Mouse (Mus musculus): ENCODE data around the gene Afg3l1. TPM values are rescaled to one million over a fixed set of nuclear protein-coding genes. Genes with fewer than 3 reads are reported as not detected.
"Not testable (repeated sequence)": the region's sequence is repeated elsewhere in the genome, so short reads cannot be mapped to it uniquely, and the experiment has no call there.

The Afg3l1 gene
- polyA plus RNA-seq, 1 experiment from 2014 or later = 28.1 TPM

GRCm38 (mm10) chr8:123515540-123515897 is 37.8 kb downstream of the Afg3l1 start:
- DNase-seq (ENCODE audit: low spot score) (no peak), ATAC-seq (ENCODE audit: low FRiP score, low TSS enrichment) (no peak)
- no peaks in the 10 kb centered on the region for H3K36me3 ChIP-seq (ENCODE audit: control insufficient read depth, insufficient read depth, low read length)
- H3K4me1 ChIP-seq (replicated peaks; ENCODE audit: control insufficient read depth, insufficient read depth) = no peaks in the 10 kb centered on the region; the same call in 1 of the 2 replicates
- H3K27me3 ChIP-seq (ENCODE audit: control insufficient read depth, insufficient read depth, low read length) = peaks cover 8% of the 10 kb centered on the region; the same call in 1 of the 2 replicates
- peak overlapping the region; percentile 97 for H3K4me2 ChIP-seq (replicated peaks; ENCODE audit: low read depth)
- TF ChIP-seq EP300 (optimal IDR thresholded peaks at IDR 0.05) = no peak
- TF ChIP-seq CTCF (IDR thresholded peaks at IDR 0.05; ENCODE audit: low read depth) = no peak
- 5% methylated on average over 10 of the region's 11 CpGs for WGBS
- H3K9me3 ChIP-seq (ENCODE audit: control insufficient read depth, low read length) = no peaks in the 10 kb centered on the region
- no peak overlapping the region for H3K27ac ChIP-seq (replicated peaks)
- H3K9ac ChIP-seq (ENCODE audit: low read length) = no peak overlapping the region
- H3K4me3 ChIP-seq (ENCODE audit: low read depth, low read length) = peak overlapping the region; percentile 57

DNA sequence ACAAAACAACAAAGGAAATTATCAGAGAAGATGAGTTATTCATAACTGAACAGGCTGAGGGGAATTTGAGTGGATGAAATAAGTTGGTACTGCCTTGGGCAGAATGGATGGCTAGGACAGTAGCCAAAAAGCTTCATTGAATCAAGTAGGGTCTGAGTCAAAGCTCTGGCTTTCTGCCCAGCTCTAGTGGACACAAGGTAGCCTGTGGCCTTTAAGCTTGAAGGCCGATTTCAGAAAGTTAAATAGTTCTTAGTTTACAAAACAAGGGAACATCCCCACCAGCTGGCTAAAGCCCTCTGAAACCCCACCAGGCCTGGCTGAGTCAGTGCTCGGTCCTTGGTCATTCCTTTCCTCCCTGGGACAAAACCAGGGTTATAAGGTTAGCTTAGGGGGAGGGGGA is 38.9 kb downstream of the Afg3l1 start:
- DNase-seq (ENCODE audit: low spot score) (no peak), ATAC-seq (ENCODE audit: low FRiP score, low TSS enrichment) (no peak)
- no peaks in the 10 kb centered on the region for H3K9me3 ChIP-seq (ENCODE audit: control insufficient read depth, low read length)
- no peaks in the 10 kb centered on the region; the same call in 1 of the 2 replicates for H3K4me1 ChIP-seq (replicated peaks; ENCODE audit: control insufficient read depth, insufficient read depth)
- peaks cover 8% of the 10 kb centered on the region; the same call in 1 of the 2 replicates for H3K27me3 ChIP-seq (ENCODE audit: control insufficient read depth, insufficient read depth, low read length)
- H3K36me3 ChIP-seq (ENCODE audit: control insufficient read depth, insufficient read depth, low read length) = peaks cover under 1% of the 10 kb centered on the region; the same call in 1 of the 2 replicates
- H3K4me2 ChIP-seq (replicated peaks; ENCODE audit: low read depth) = no peak overlapping the region
- no peak overlapping the region for H3K27ac ChIP-seq (replicated peaks)
- WGBS = 34% methylated on average over 2 of the region's 2 CpGs
- no peak overlapping the region for H3K9ac ChIP-seq (ENCODE audit: low read length)
- no peak overlapping the region for H3K4me3 ChIP-seq (ENCODE audit: low read depth, low read length)
- TF ChIP-seq CTCF (IDR thresholded peaks at IDR 0.05; ENCODE audit: low read depth) (no peak), EP300 (optimal IDR thresholded peaks at IDR 0.05) (no peak)

- H3K4me1 ChIP-seq (replicated peaks; ENCODE audit: control insufficient read depth, insufficient read depth) = no peaks in the 10 kb centered on the region; the same call in 1 of the 2 replicates
- peak overlapping the region; percentile 31; the same call in 1 of the 2 replicates for H3K9ac ChIP-seq (ENCODE audit: low read length)
- H3K9me3 ChIP-seq (ENCODE audit: control insufficient read depth, low read length) = no peaks in the 10 kb centered on the region
- peaks cover 9% of the 10 kb centered on the region for H3K36me3 ChIP-seq (ENCODE audit: control insufficient read depth, insufficient read depth, low read length)
- peaks cover 4% of the 10 kb centered on the region; the same call in 1 of the 2 replicates for H3K27me3 ChIP-seq (ENCODE audit: control insufficient read depth, insufficient read depth, low read length)
- no peak overlapping the region for H3K27ac ChIP-seq (replicated peaks)
- WGBS = 32% methylated on average over 10 of the region's 10 CpGs
- DNase-seq (ENCODE audit: low spot score) = no peak
- peak overlapping the region; percentile 62; the same call in 1 of the 2 replicates for H3K4me3 ChIP-seq (ENCODE audit: low read depth, low read length)
- ATAC-seq (ENCODE audit: low FRiP score, low TSS enrichment) = 0 out of 2 replicates have a peak, but pooled peaks have one; percentile 3
- TF ChIP-seq CTCF (IDR thresholded peaks at IDR 0.05; ENCODE audit: low read depth) = no peak
- TF ChIP-seq EP300 (optimal IDR thresholded peaks at IDR 0.05) = no peak
- H3K4me2 ChIP-seq (replicated peaks; ENCODE audit: low read depth) = peak overlapping the region; percentile 43
Observed at GRCm38 (mm10) chr8:123518172-123518571, 40.5 kb downstream of the Afg3l1 start.

DNA sequence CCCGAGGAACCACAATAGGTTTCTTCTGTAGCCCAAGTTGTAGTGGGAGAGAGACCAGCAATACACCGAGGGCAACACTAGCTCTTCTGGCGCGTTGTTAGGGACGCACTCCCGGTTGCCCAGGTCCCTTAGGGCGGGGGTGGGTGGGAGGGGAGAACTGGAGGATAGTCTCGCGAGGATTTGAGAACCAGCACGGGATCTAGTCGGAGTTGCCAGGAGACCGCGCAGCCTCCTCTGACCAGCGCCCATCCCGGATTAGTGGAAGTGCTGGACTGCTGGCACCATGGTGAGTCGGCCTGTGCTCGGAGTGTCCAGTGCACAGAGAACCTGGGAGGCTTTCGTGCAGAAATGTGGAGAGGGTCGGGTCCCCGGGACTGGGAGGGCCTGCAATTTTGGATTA is 41.0 kb downstream of the Afg3l1 start, which contains the start of gene Gas8:
Gene Gas8, plus strand, starts transcription at position 168 of the 400 bp plus-strand sequence.
- H3K9ac ChIP-seq (ENCODE audit: low read length) = peak within 1 kb of the TSS; percentile 71
- peak within 1 kb of the TSS; percentile 62 for H3K4me3 ChIP-seq (ENCODE audit: low read depth, low read length)
- no peak within 1 kb of the TSS for H3K27ac ChIP-seq (replicated peaks)
- ATAC-seq (ENCODE audit: low FRiP score, low TSS enrichment) = peak; percentile 97
- no peaks in the 10 kb centered on the region for H3K9me3 ChIP-seq (ENCODE audit: control insufficient read depth, low read length)
- no peak for TF ChIP-seq EP300 (optimal IDR thresholded peaks at IDR 0.05)
- peak; percentile 38 for TF ChIP-seq CTCF (IDR thresholded peaks at IDR 0.05; ENCODE audit: low read depth)
- under 1% methylated on average over 20 of the region's 20 CpGs for WGBS
- no peaks in the 10 kb centered on the region; the same call in 1 of the 2 replicates for H3K4me1 ChIP-seq (replicated peaks; ENCODE audit: control insufficient read depth, insufficient read depth)
- H3K27me3 ChIP-seq (ENCODE audit: control insufficient read depth, insufficient read depth, low read length) = peaks cover 2% of the 10 kb centered on the region; the same call in 1 of the 2 replicates
- H3K36me3 ChIP-seq (ENCODE audit: control insufficient read depth, insufficient read depth, low read length) = peaks cover 9% of the 10 kb centered on the region
- DNase-seq (ENCODE audit: low spot score) = peak; percentile 96
- H3K4me2 ChIP-seq (replicated peaks; ENCODE audit: low read depth) = peak within 1 kb of the TSS; percentile 88

DNA sequence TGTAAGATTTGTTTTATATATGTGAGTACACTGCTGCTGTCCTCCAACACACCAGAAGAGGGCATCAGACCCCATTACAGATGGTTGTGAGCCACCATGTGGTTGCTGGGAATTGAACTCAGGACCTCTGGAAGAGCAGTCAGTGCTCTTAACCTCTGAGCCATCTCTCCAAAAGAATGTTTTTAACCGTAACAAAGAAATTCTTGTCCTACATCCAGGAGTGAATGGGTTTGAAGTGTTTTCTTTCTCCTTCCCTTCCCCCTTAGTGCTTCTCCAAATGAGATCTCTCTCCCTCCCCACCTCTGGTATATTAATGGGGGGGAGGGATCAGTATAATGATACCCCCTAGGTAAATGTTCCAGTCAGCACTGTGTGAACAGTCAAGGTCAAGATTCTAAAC is 42.3 kb downstream of the Afg3l1 start:
- H3K9me3 ChIP-seq (ENCODE audit: control insufficient read depth, low read length); H3K4me3 ChIP-seq (ENCODE audit: low read depth, low read length); H3K36me3 ChIP-seq (ENCODE audit: control insufficient read depth, insufficient read depth, low read length); H3K9ac ChIP-seq (ENCODE audit: low read length); ATAC-seq (ENCODE audit: low FRiP score, low TSS enrichment); H3K4me2 ChIP-seq (replicated peaks; ENCODE audit: low read depth); H3K27me3 ChIP-seq (ENCODE audit: control insufficient read depth, insufficient read depth, low read length); DNase-seq (ENCODE audit: low spot score); H3K27ac ChIP-seq (replicated peaks); H3K4me1 ChIP-seq (replicated peaks; ENCODE audit: control insufficient read depth, insufficient read depth): not testable (repeated sequence)
- 87% methylated on average over 1 of the region's 1 CpGs for WGBS

DNA sequence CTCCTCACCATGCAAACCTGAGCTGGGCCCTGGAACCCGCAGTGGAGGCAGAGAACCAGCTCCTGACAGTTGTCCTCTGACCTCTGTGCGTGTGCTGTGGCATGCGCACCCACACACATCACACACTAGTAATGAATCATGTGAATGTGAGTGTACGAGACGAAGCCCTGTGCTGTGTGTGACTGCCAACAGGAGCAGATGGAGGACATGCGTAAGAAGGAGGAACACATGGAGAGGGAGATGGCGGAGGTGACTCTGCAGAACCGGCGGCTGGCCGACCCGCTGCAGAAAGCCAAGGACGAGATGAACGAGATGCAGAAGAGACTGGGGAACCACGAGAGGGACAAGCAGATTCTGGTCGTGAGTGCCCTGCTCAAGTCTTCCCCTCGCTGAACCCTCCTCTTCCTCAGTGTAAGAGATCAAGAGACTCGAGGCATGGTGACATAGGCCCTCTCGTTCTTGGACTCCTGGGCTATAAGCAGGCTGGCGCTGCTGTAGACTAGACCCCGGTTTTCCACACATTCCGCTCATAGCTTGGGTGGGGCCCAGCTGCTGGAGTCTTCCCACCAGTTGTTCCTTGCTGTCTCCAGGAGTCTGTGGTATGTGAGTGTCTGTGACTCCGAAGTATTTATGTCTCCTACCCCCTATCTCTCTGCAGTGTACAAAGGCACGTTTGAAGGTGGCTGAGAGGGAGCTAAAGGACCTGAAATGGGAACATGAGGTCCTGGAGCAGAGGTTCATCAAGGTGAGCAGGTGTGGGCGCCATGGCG is 50.2 kb downstream of the Afg3l1 start:
- Histone ChIP-seq H3K4me1 (replicated peaks; ENCODE audit: control insufficient read depth, insufficient read depth) (no peaks in the 10 kb centered on the region), H3K27me3 (ENCODE audit: control insufficient read depth, insufficient read depth, low read length) (no peaks in the 10 kb centered on the region), H3K9ac (ENCODE audit: low read length) (no peak overlapping the region), H3K36me3 (ENCODE audit: control insufficient read depth, insufficient read depth, low read length) (peaks cover 34% of the 10 kb centered on the region), H3K4me3 (ENCODE audit: low read depth, low read length) (no peak overlapping the region), H3K27ac (replicated peaks) (no peak overlapping the region), H3K9me3 (ENCODE audit: control insufficient read depth, low read length) (no peaks in the 10 kb centered on the region), H3K4me2 (replicated peaks; ENCODE audit: low read depth) (no peak overlapping the region)
- DNase-seq (ENCODE audit: low spot score) (no peak), ATAC-seq (ENCODE audit: low FRiP score, low TSS enrichment) (no peak)
- 90% methylated on average over 25 of the region's 25 CpGs for WGBS
- TF ChIP-seq EP300 (optimal IDR thresholded peaks at IDR 0.05) = no peak
- no peak for TF ChIP-seq CTCF (IDR thresholded peaks at IDR 0.05; ENCODE audit: low read depth)
